Mouse (Mus musculus) testis, adult 2 months (tissue): ENCODE data around the gene Wfdc3. TPM values are rescaled to one million over a fixed set of nuclear protein-coding genes. Genes with fewer than 3 reads are reported as not detected.

ENCODE experiments used
- H3K27ac ChIP-seq: fragments of 200-500 bp; 2 replicates; pipeline ENCODE4 v1.5.1; 2012; ENCODE audit warnings: low read depth, low read length; ENCODE audit not compliant: control insufficient read depth, insufficient read depth
- H3K27me3 ChIP-seq: fragments of 200-500 bp; 2 replicates; pipeline ENCODE4 v1.6.1; 2012; ENCODE audit warnings: mild to moderate bottlenecking, low read length, moderate library complexity; ENCODE audit not compliant: control insufficient read depth, insufficient read depth
- H3K36me3 ChIP-seq: fragments of 200-500 bp; 2 replicates; pipeline ENCODE4 v1.6.1; 2012; ENCODE audit warnings: mild to moderate bottlenecking, low read length; ENCODE audit not compliant: control insufficient read depth, insufficient read depth
- H3K4me1 ChIP-seq: fragments of 200-500 bp; 2 replicates; pipeline ENCODE4 v1.6.1; 2012; ENCODE audit warnings: low read length; ENCODE audit not compliant: control insufficient read depth, insufficient read depth
- H3K4me3 ChIP-seq: fragments of 200-500 bp; 2 replicates; pipeline ENCODE4 v1.5.1; 2012; ENCODE audit warnings: low read depth, mild to moderate bottlenecking, low read length, moderate library complexity, mixed read lengths; ENCODE audit not compliant: control insufficient read depth
- CTCF ChIP-seq: fragments of 200-500 bp; IDR thresholded peaks from 2 replicates; pipeline ENCODE4 v1.5.1; 2012; ENCODE audit warnings: low read depth, mild to moderate bottlenecking, inconsistent platforms, low read length, moderate library complexity; ENCODE audit not compliant: control insufficient read depth, insufficient read depth, insufficient replicate concordance
- POLR2A ChIP-seq: fragments of 200-500 bp; IDR thresholded peaks from 2 replicates; pipeline ENCODE4 v1.6.1; 2012; ENCODE audit warnings: low read depth, mild to moderate bottlenecking, inconsistent platforms, low read length, moderate library complexity; ENCODE audit not compliant: control insufficient read depth
- polyA plus RNA-seq: library from polyadenylated mRNA; depleted of rRNA; stranded (reverse); fragments of >200 nt; gene quantifications from 2 replicates; pipeline ENCODE4 v1.2.3, GENCODE M21; 2012; rRNA removed

Wfdc3 gene
- 118 and 120 TPM in 2 replicates for polyA plus RNA-seq

GRCm38 (mm10) chr2:164745843-164746479 lies at the start of gene Wfdc3, which contains the start of gene Dnttip1:
TSS of gene Wfdc3 (minus strand) at chr2:164745931.
TSS of gene Dnttip1 (plus strand) at chr2:164745983.
- peak within 1 kb of the TSS; percentile 99 for H3K27ac ChIP-seq
- no peak for TF ChIP-seq CTCF
- TF ChIP-seq POLR2A: peak; percentile 98
- no peaks in the 10 kb centered on the region for H3K27me3 ChIP-seq
- H3K4me1 ChIP-seq: peaks cover 8% of the 10 kb centered on the region
- H3K4me3 ChIP-seq: peak within 1 kb of the TSS; percentile 97
- peaks cover 4% of the 10 kb centered on the region for H3K36me3 ChIP-seq

- TF ChIP-seq POLR2A (no peak), CTCF (peak; percentile 67; the same call in 1 of the 2 replicates)
- H3K27me3 ChIP-seq: no peaks in the 10 kb centered on the region
- peaks cover 4% of the 10 kb centered on the region for H3K36me3 ChIP-seq
- no peak overlapping the region for H3K27ac ChIP-seq
- H3K4me1 ChIP-seq: peaks cover 5% of the 10 kb centered on the region
- no peak overlapping the region for H3K4me3 ChIP-seq
Observed at GRCm38 (mm10) chr2:164794293-164794692, 48.6 kb upstream of the Wfdc3 start.

- Histone ChIP-seq H3K27me3 (no peaks in the 10 kb centered on the region), H3K4me3 (no peak overlapping the region), H3K4me1 (peaks cover 5% of the 10 kb centered on the region), H3K36me3 (peaks cover 4% of the 10 kb centered on the region), H3K27ac (peak overlapping the region; percentile 63)
- TF ChIP-seq CTCF: no peak
- no peak for TF ChIP-seq POLR2A
Observed at GRCm38 (mm10) chr2:164793772-164794171, 48.0 kb upstream of the Wfdc3 start.

DNA sequence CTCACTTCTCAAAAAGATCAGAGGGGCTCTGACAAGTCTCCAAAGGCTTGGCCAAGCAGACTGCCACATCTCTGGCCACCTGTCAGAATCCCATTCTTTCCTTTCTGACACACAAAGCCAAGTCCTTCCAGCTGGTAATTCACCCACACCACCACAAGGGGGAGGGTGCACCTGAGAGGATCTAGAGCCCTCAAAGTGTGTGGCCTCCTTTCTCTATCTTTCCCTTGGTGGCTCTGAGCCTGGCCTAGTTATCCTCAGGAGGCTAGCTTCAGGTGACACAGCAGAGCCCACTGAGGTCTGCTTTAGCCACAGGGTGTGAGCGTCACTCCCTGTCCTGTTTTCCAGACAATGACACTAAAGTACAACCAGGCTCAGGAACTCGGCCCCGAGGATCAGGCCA lies 47.5 kb upstream of the Wfdc3 start:
- Histone ChIP-seq H3K36me3 (peaks cover 4% of the 10 kb centered on the region), H3K27me3 (no peaks in the 10 kb centered on the region), H3K4me1 (peaks cover 5% of the 10 kb centered on the region), H3K4me3 (no peak overlapping the region), H3K27ac (peak overlapping the region; percentile 21)
- TF ChIP-seq CTCF: peak; percentile 60; the same call in 1 of the 2 replicates
- TF ChIP-seq POLR2A: no peak

GRCm38 (mm10) chr2:164792400-164793190 lies 46.9 kb upstream of the Wfdc3 start:
- peaks cover 4% of the 10 kb centered on the region for H3K36me3 ChIP-seq
- no peak overlapping the region for H3K4me3 ChIP-seq
- peaks cover 5% of the 10 kb centered on the region for H3K4me1 ChIP-seq
- TF ChIP-seq CTCF (no peak), POLR2A (no peak)
- peak overlapping the region; percentile 45 for H3K27ac ChIP-seq
- no peaks in the 10 kb centered on the region for H3K27me3 ChIP-seq

- H3K4me3 ChIP-seq: no peak overlapping the region
- no peak for TF ChIP-seq CTCF
- no peak for TF ChIP-seq POLR2A
- peaks cover 4% of the 10 kb centered on the region for H3K36me3 ChIP-seq
- no peaks in the 10 kb centered on the region for H3K27me3 ChIP-seq
- H3K4me1 ChIP-seq: peaks cover 8% of the 10 kb centered on the region
- peak overlapping the region; percentile 45 for H3K27ac ChIP-seq
Observed at GRCm38 (mm10) chr2:164791841-164792261, 46.1 kb upstream of the Wfdc3 start.

DNA sequence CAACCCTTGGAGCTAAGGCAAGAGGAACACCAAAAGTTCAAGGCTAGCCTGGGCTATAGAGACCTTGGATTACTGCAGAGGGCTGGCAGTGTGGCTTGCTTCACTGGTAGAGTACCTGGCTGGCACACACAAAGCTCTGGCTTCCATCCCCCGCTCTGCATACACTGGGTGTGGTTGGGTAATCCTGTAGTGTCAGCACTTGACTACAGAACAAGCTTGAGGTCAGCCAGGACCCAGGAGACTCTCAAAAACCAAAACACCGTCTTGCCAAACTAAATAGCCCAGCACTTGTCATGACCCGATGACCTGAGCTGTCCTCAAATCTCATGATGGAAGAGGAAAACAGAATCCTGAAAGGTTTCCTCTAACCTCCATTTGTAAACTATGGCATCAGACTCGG lies 44.7 kb upstream of the Wfdc3 start:
- Histone ChIP-seq H3K4me1 (peaks cover 19% of the 10 kb centered on the region), H3K27me3 (no peaks in the 10 kb centered on the region), H3K27ac (no peak overlapping the region), H3K4me3 (no peak overlapping the region), H3K36me3 (peaks cover 4% of the 10 kb centered on the region)
- TF ChIP-seq POLR2A: no peak
- TF ChIP-seq CTCF: no peak
